Mouse (Mus musculus) ES-E14 (cell line): ENCODE data around the gene Tubb3. TPM values are rescaled to one million over a fixed set of nuclear protein-coding genes. Genes with fewer than 3 reads are reported as not detected.

Source experiments
- DNase-seq: peaks from one replicate; pipeline ENCODE4 v3.0.0-alpha.2; 2013; ENCODE audit warnings: low read depth, low spot score
- H3K27ac ChIP-seq: 2 replicates; pipeline ENCODE4 v1.5.1; 2012; ENCODE audit warnings: low read depth, mild to moderate bottlenecking, low read length, moderate library complexity, mixed read lengths; ENCODE audit not compliant: poor library complexity, insufficient read depth, severe bottlenecking
- H3K36me3 ChIP-seq: 2 replicates; pipeline ENCODE4 v1.6.1; 2012; ENCODE audit warnings: mild to moderate bottlenecking, low read length, moderate library complexity, mixed read lengths; ENCODE audit not compliant: control insufficient read depth, poor library complexity, insufficient read depth, severe bottlenecking
- H3K4me1 ChIP-seq, 2 experiments: fragments of 150-350 bp in 1 of 2; sonication (generic) in 1 of 2; 2 replicates each; pipeline ENCODE4 v1.6.1; 2012; ENCODE audit warnings: low read length in 2 of 2, mild to moderate bottlenecking in 1 of 2, mixed read lengths in 1 of 2; ENCODE audit not compliant: control insufficient read depth in 2 of 2, insufficient read depth in 2 of 2, poor library complexity in 1 of 2
- H3K4me3 ChIP-seq, 2 experiments: fragments of 150-350 bp in 1 of 2; sonication (generic) in 1 of 2; 2 replicates each; pipeline ENCODE4 v1.5.1; 2012; ENCODE audit warnings: low read length in 2 of 2, low read depth in 1 of 2, mild to moderate bottlenecking in 1 of 2, mixed read lengths in 1 of 2; ENCODE audit not compliant: insufficient read depth in 1 of 2, poor library complexity in 1 of 2, severe bottlenecking in 1 of 2
- H3K9ac ChIP-seq: 2 replicates; pipeline ENCODE4 v1.6.1; 2012; ENCODE audit warnings: low read depth, mild to moderate bottlenecking, low read length, mixed read lengths; ENCODE audit not compliant: poor library complexity, insufficient read depth, severe bottlenecking
- H3K9me3 ChIP-seq: fragments of 150-350 bp; sonication (generic); 2 replicates; pipeline ENCODE4 v1.6.1; 2012; ENCODE audit warnings: low read depth, mild to moderate bottlenecking, low read length; ENCODE audit not compliant: control insufficient read depth, insufficient read depth
- CHD2 ChIP-seq: IDR thresholded peaks from 2 replicates; pipeline ENCODE4 v1.6.1; 2014; ENCODE audit warnings: mild to moderate bottlenecking, low read depth, low read length, inconsistent platforms
- HCFC1 ChIP-seq: IDR thresholded peaks from 2 replicates; pipeline ENCODE4 v1.6.1; 2012; ENCODE audit warnings: low read length, inconsistent platforms, borderline replicate concordance; ENCODE audit not compliant: insufficient read depth
- MAFK ChIP-seq: IDR thresholded peaks from 2 replicates; pipeline ENCODE4 v1.6.1; 2014; ENCODE audit warnings: mild to moderate bottlenecking, low read depth, low read length, inconsistent platforms; ENCODE audit not compliant: insufficient read depth
- ZC3H11A ChIP-seq: IDR thresholded peaks from 2 replicates; pipeline ENCODE4 v1.6.1; 2012; ENCODE audit warnings: low read depth, mild to moderate bottlenecking, inconsistent platforms, low read length, borderline replicate concordance
- ZNF384 ChIP-seq: IDR thresholded peaks from 2 replicates; pipeline ENCODE4 v1.6.1; 2012; ENCODE audit warnings: low read depth, low read length, inconsistent platforms
- in situ Hi-C, 2 experiments: fragments of 600-800 bp; cut with MboI; formaldehyde crosslinking; loops; one replicate each; pipeline ENCODE4 v1.15.1; 2025; ENCODE audit warnings: low sequenced_read_pairs in 2 of 2, inconsistent platforms in 1 of 2; ENCODE audit not compliant: unreplicated experiment in 2 of 2
- total RNA-seq: library from RNA; depleted of rRNA; stranded (reverse); fragments of 300-350 nt; gene quantifications from 2 replicates; pipeline ENCODE4 v1.2.3, GENCODE M21; 2012

The Tubb3 gene
- total RNA-seq, 1 experiment, result 117 TPM

GRCm38 (mm10) chr8:123387801-123388200 lies 23.4 kb upstream of the Tubb3 start:
- Histone ChIP-seq H3K9me3 (no peaks in the 10 kb centered on the region), H3K36me3 (peaks cover 58% of the 10 kb centered on the region), H3K27ac (no peak overlapping the region), H3K4me1 (no peaks in the 10 kb centered on the region; a peak in 1 of 4 replicates), H3K4me3 (no peak overlapping the region), H3K9ac (no peak overlapping the region)
- DNase-seq, result no peak
- in situ Hi-C loops, result no loop called here
- TF ChIP-seq CHD2 (no peak), ZC3H11A (no peak), HCFC1 (no peak), ZNF384 (no peak), MAFK (no peak)

- Histone ChIP-seq H3K9ac (no peak overlapping the region), H3K27ac (no peak overlapping the region), H3K4me1 (no peaks in the 10 kb centered on the region; a peak in 1 of 4 replicates), H3K36me3 (peaks cover 58% of the 10 kb centered on the region), H3K4me3 (no peak overlapping the region), H3K9me3 (no peaks in the 10 kb centered on the region)
- TF ChIP-seq HCFC1 (no peak), CHD2 (no peak), MAFK (no peak), ZNF384 (no peak), ZC3H11A (no peak)
- no peak for DNase-seq
- in situ Hi-C loops, result no loop called here
Observed at GRCm38 (mm10) chr8:123389026-123389425, 22.2 kb upstream of the Tubb3 start.

- no peak for DNase-seq
- TF ChIP-seq ZC3H11A (no peak), HCFC1 (no peak), CHD2 (no peak), ZNF384 (no peak), MAFK (no peak)
- Histone ChIP-seq H3K9me3 (no peaks in the 10 kb centered on the region), H3K36me3 (peaks cover 59% of the 10 kb centered on the region), H3K27ac (no peak overlapping the region), H3K9ac (no peak overlapping the region), H3K4me1 (no peaks in the 10 kb centered on the region), H3K4me3 (no peak overlapping the region)
- in situ Hi-C loops, result no loop called here
Observed at GRCm38 (mm10) chr8:123398308-123398707, 12.9 kb upstream of the Tubb3 start.

GRCm38 (mm10) chr8:123401936-123402335 lies 9.3 kb upstream of the Tubb3 start:
- DNase-seq, result no peak
- H3K9ac ChIP-seq, result no peak overlapping the region
- H3K4me1 ChIP-seq, result peaks cover 0 to 2% of the 10 kb centered on the region in 2 experiments; a peak in 1 of 4 replicates
- TF ChIP-seq CHD2, result no peak
- no peak for TF ChIP-seq ZNF384
- no peak for TF ChIP-seq MAFK
- no peak for TF ChIP-seq ZC3H11A
- no peak for TF ChIP-seq HCFC1
- no peak overlapping the region for H3K4me3 ChIP-seq
- peaks cover 33% of the 10 kb centered on the region for H3K36me3 ChIP-seq
- no peaks in the 10 kb centered on the region for H3K9me3 ChIP-seq
- H3K27ac ChIP-seq, result no peak overlapping the region
- in situ Hi-C loops, result no loop called here

- Histone ChIP-seq H3K4me3 (no peak overlapping the region), H3K27ac (no peak overlapping the region), H3K9ac (no peak overlapping the region), H3K4me1 (peaks cover 0 to 5% of the 10 kb centered on the region in 2 experiments; a peak in 1 of 4 replicates), H3K9me3 (no peaks in the 10 kb centered on the region), H3K36me3 (peaks cover 31% of the 10 kb centered on the region)
- in situ Hi-C loops, result no loop called here
- DNase-seq, result no peak
- TF ChIP-seq ZC3H11A, result no peak
- TF ChIP-seq ZNF384, result no peak
- no peak for TF ChIP-seq CHD2
- TF ChIP-seq HCFC1, result no peak
- TF ChIP-seq MAFK, result no peak
Observed at GRCm38 (mm10) chr8:123402730-123403326, 8.4 kb upstream of the Tubb3 start.
